Mouse (Mus musculus) spleen, postnatal 10 days (tissue): Measurements from ENCODE around the gene Tor1b.
A peak's percentile ranks its signal among the peaks of the same experiment; 100 is the strongest.

Source experiments
- DNase-seq, 2 experiments: peaks; one replicate each; pipeline ENCODE4 v3.0.0; 2021 to 2022; ENCODE audit warnings: low spot score in 2 of 2

Tor1b gene

GRCm38 (mm10) chr2:30985111-30986020 is 32.6 kb downstream of the Tor1b start:
- peak in 1 of 2 experiments; percentile 65 for DNase-seq

GRCm38 (mm10) chr2:30990221-30990620 is 37.5 kb downstream of the Tor1b start:
- no peak for DNase-seq

DNA sequence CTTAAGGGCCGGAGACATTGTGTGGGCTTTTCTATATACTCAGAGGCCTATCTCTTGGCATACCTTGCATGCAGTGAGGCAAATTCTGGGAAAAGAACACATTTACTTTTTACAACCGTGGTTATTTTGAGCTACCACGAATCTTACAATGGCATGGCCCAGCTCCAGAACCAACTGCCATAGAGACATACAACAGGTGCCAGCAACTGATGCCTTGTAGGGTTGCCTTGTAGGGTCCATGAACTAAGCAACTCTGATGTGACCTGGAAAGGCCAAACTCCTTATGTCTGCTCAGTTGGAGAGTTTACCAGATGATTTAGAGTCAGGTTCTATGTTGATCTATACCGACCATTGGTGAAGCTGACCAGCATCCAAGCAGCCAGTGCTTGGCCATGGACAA is 42.1 kb downstream of the Tor1b start:
- DNase-seq = no peak

DNA sequence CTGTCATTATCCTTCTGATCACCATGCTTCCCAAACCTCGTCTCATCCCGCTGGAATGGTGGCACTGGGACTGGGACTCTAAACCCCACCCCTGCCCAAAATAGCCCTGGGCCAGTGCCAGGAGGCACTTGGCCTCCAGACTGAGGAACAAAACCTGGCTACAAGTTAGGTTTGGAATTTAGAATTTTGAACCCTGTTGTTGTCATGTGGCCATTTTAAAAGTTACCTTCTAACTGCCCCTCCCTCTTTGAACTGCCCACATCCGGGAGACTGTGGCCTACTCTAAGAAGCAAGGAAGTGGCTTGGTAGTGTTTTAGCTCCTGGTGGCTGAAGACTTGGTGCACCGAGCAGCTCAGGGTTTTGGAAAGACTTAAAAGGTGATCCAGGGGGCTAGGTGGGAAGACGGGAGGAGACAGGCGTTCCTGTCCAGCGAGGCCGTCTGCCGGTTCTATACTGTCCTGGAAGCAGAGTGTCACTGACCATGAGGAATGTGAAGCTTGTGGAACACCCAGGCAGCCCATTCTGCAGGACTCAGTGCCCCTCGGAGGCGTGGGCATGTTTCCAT is 42.8 kb downstream of the Tor1b start:
- no peak for DNase-seq

DNA sequence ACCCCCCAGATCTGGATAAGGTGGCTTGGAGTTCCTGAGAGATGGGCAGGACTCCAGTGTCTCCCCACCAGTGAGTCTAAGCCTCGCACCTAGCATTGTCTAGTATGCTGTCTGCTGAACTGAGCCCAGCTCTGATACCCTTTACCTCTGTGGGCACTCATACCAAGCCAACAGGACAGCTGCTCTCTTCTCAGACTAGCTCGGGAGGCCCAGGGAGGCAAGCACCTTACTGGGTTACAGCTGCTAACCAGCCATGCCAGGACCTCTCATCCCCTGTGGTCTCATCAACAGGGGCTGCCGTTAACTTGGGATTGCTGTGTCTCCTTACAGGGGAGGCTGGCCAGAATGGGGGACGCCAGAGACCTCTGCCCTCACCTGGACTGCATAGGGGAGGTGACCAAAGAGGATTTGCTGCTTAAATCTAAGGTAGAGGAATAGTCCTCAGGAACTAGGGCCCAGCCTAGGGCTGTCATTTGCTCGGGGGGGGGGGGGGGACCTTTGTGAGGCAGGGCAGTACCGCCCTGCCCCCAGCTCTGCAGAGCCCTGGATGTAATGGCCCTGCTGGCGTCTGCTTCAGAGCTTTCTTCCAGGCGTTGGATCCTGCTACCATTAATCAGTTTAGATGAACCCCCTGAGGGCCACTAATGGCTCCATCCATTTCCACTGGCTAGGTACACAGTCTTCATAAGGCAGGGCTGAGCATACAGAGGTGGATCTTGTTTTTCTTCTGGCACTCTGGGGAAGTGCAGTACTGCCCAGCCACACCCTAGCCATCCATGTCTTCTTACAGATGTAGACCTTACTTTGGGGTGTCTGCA is 45.9 kb downstream of the Tor1b start:
- no peak for DNase-seq

DNA sequence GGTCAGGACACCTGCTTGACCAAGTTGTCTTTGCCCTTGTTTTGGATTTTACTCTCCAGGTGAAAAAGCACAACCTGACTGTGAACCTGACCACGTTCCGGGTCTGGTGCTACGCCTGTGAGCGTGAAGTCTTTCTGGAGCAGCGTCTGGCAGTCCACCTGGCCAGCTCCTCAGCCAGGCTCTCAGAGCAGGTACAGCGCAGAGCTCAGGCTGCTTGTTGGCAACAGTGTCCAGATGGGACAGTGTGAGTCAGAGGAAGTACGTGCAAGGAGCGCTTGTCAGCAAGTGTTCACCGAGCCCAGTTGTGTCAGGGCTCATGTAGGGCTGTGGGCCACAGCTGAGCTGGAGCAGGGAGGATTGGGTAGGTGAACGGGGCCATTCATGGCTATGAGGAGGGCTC is 50.1 kb downstream of the Tor1b start:
- DNase-seq = no peak

GRCm38 (mm10) chr2:31005453-31005852 is 52.7 kb downstream of the Tor1b start:
- no peak for DNase-seq

DNA sequence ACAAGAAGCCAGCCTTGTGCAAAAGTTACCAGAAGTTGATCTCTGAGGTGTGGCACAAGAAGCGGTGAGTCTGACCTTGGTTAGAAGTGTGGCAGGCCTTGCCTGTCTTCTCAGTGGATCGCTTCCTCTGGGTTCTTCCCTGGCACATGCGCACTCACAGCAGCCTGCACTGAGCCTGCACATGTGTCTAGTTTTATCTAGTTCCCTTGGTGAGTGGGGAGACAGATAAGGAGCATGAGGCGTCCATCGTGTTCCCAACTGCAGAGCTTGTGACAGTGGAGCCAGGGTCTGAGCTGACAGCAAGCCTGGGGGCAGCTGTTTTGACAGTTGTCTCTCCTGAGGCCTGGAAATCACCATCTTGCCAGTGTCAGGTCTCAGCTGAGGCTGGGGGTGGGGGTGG is 53.7 kb downstream of the Tor1b start:
- peak; percentile 46 to 72 for DNase-seq

GRCm38 (mm10) chr2:31007208-31007607 is 54.4 kb downstream of the Tor1b start:
- DNase-seq = no peak
